Mouse (Mus musculus) small intestine, adult 2 months (tissue): ENCODE data around the gene Slc25a25.

Source experiments
- CTCF ChIP-seq: fragments of 200-500 bp; IDR thresholded peaks from 2 replicates; pipeline ENCODE4 v1.5.1; 2012; ENCODE audit warnings: low read depth, mild to moderate bottlenecking, control low read depth, inconsistent platforms, low read length, moderate library complexity, mixed read lengths; ENCODE audit not compliant: insufficient replicate concordance, insufficient read length; ENCODE audit errors: extremely low read depth
- POLR2A ChIP-seq: fragments of 200-500 bp; IDR thresholded peaks from 2 replicates; pipeline ENCODE4 v1.6.1; 2012; ENCODE audit warnings: low read depth, mild to moderate bottlenecking, control low read depth, inconsistent platforms, low read length, moderate library complexity

- no peak for TF ChIP-seq CTCF
- no peak for TF ChIP-seq POLR2A
Measured at GRCm38 (mm10) chr2:32437612-32438166, 13.6 kb downstream of the Slc25a25 start.
